Comparison of ENCODE assay signal across 13 mouse cellular contexts in genomic region chr16:90892081-90892480, GRCm38 (mm10). TPM values are rescaled to one million over a fixed set of nuclear protein-coding genes. Genes with fewer than 3 reads are reported as not detected.
DNase-seq lines count a peak whose midpoint lies in the region; ATAC-seq and TF ChIP-seq lines count a peak whose summit lies in the region.
"Had no signal": no experiment of that assay in that cellular context is flagged by ENCODE, and none has a peak within 500 bp of the region (broad histone marks: within the 10 kb centered on the region; RNA-seq: fewer than 3 reads in every experiment).

No protein-coding gene starts in this region.

- WGBS in heart, postnatal 0 days, result 16% methylated on average over 8 of the region's 8 CpGs
- WGBS in lung, embryonic 14.5 days, result 14% methylated on average over 8 of the region's 8 CpGs
- 14% methylated on average over 8 of the region's 8 CpGs for whole genome bisulfite sequencing in lung, adult 2 months
- 25% methylated on average over 8 of the region's 8 CpGs for WGBS in limb, embryonic 14.5 days

- H3K4me1 ChIP-seq in heart, postnatal 0 days (ENCODE audit: control insufficient read depth, insufficient read depth), result no peaks in the 10 kb centered on the region; the same call in 1 of the 2 replicates
- H3K4me1 ChIP-seq in lung, embryonic 14.5 days (ENCODE audit: insufficient read depth), result no peaks in the 10 kb centered on the region
- H3K4me1 ChIP-seq in lung, adult 2 months (ENCODE audit: control insufficient read depth, insufficient read depth, low read length), result no peaks in the 10 kb centered on the region; the same call in 1 of the 2 replicates
- peaks cover 6% of the 10 kb centered on the region; the same call in 1 of the 2 replicates for H3K4me1 ChIP-seq in limb, embryonic 14.5 days (ENCODE audit: control insufficient read depth, insufficient read depth, low read length)

- H3K36me3 ChIP-seq in heart, postnatal 0 days (replicated peaks; ENCODE audit: control insufficient read depth, insufficient read depth, low read length), result no peaks in the 10 kb centered on the region
- no peaks in the 10 kb centered on the region for H3K36me3 ChIP-seq in lung, embryonic 14.5 days (ENCODE audit: insufficient read depth)
- no peaks in the 10 kb centered on the region for H3K36me3 ChIP-seq in limb, embryonic 14.5 days (ENCODE audit: control insufficient read depth, insufficient read depth, low read length)
- H3K36me3 ChIP-seq: midbrain, embryonic 13.5 days had no signal

- DNase-seq in embryo, embryonic 10.5 days (ENCODE audit: low spot score), result peak; percentile 39
- no peak for DNase-seq in embryo, embryonic 9.5 days (ENCODE audit: extremely low spot score)
- DNase-seq in heart, postnatal 0 days (ENCODE audit: low spot score), result peak; percentile 71
- DNase-seq in heart, postnatal 25 days (ENCODE audit: low spot score), result no peak
- peak; percentile 55 for DNase-seq in lung, embryonic 14.5 days
- DNase-seq in lung, adult 2 months, result no peak
- DNase-seq in limb, embryonic 14.5 days (ENCODE audit: low spot score), result peak; percentile 46
- no peak for DNase-seq in natural killer cell, adult 2 months (ENCODE audit: low spot score in 2 of 2)
- DNase-seq: cerebellum, postnatal 10 days had no signal

- TF ChIP-seq POLR2A in lung, adult 2 months (IDR thresholded peaks at IDR 0.05; ENCODE audit: borderline replicate concordance, extremely low read depth, low read depth, low read length), result no peak
- no peak for TF ChIP-seq POLR2A in limb, embryonic 14.5 days (IDR thresholded peaks at IDR 0.05; ENCODE audit: borderline replicate concordance, extremely low read depth, insufficient read depth, insufficient read length)

- H3K27ac ChIP-seq in heart, postnatal 0 days (ENCODE audit: low read depth), result no peak overlapping the region
- no peak overlapping the region for H3K27ac ChIP-seq in lung, embryonic 14.5 days (ENCODE audit: low read depth)
- H3K27ac ChIP-seq in limb, embryonic 14.5 days (replicated peaks; ENCODE audit: low read depth, low read length), result no peak overlapping the region
- H3K27ac ChIP-seq: hindbrain, embryonic 14.5 days; macrophage; midbrain, embryonic 13.5 days had no signal

- 0 out of 2 replicates have a peak, but pooled peaks cover 3% of the 10 kb centered on the region for H3K27me3 ChIP-seq in heart, postnatal 0 days (ENCODE audit: control insufficient read depth, insufficient read depth, low read length)
- no peaks in the 10 kb centered on the region for H3K27me3 ChIP-seq in lung, embryonic 14.5 days (ENCODE audit: insufficient read depth, low read length)
- H3K27me3 ChIP-seq in limb, embryonic 14.5 days (ENCODE audit: control insufficient read depth, insufficient read depth, low read length), result no peaks in the 10 kb centered on the region
- H3K27me3 ChIP-seq: midbrain, embryonic 13.5 days had no signal

- H3K9ac ChIP-seq in heart, postnatal 0 days (replicated peaks; ENCODE audit: low read depth, low read length), result no peak overlapping the region
- H3K9ac ChIP-seq in lung, embryonic 14.5 days, result no peak overlapping the region
- H3K9ac ChIP-seq in limb, embryonic 14.5 days (ENCODE audit: low read depth, low read length, severe bottlenecking), result no peak overlapping the region
- H3K9ac ChIP-seq: hindbrain, embryonic 14.5 days; midbrain, embryonic 13.5 days had no signal

- intact Hi-C loops in heart, postnatal 25 days (cut with DNase I), result no loop called here

- H3K4me2 ChIP-seq in heart, postnatal 0 days (ENCODE audit: low read depth, low read length), result peak overlapping the region; percentile 24; the same call in 1 of the 2 replicates
- peak overlapping the region; percentile 33; the same call in 1 of the 2 replicates for H3K4me2 ChIP-seq in lung, embryonic 14.5 days
- H3K4me2 ChIP-seq in limb, embryonic 14.5 days (replicated peaks; ENCODE audit: low read depth, low read length, severe bottlenecking), result no peak overlapping the region
- H3K4me2 ChIP-seq: hindbrain, embryonic 14.5 days; midbrain, embryonic 13.5 days had no signal

- H3K4me3 ChIP-seq in heart, postnatal 0 days (ENCODE audit: low read depth, low read length), result no peak overlapping the region
- H3K4me3 ChIP-seq in lung, embryonic 14.5 days (ENCODE audit: low read depth, low read length), result no peak overlapping the region
- no peak overlapping the region for H3K4me3 ChIP-seq in lung, adult 2 months (replicated peaks; ENCODE audit: extremely low read depth, low read depth, low read length)
- H3K4me3 ChIP-seq in limb, embryonic 14.5 days (replicated peaks; ENCODE audit: low read length), result no peak overlapping the region
- H3K4me3 ChIP-seq: midbrain, embryonic 13.5 days; myocyte had no signal

- ATAC-seq in heart, postnatal 0 days (ENCODE audit: insufficient read depth, low read depth), result peak; percentile 70
- peak; percentile 56; the same call in 1 of the 2 replicates for ATAC-seq in lung, embryonic 14.5 days (ENCODE audit: insufficient read depth)
- ATAC-seq in limb, embryonic 14.5 days (ENCODE audit: low FRiP score, low read depth), result peak; percentile 62; the same call in 1 of the 2 replicates
- ATAC-seq: midbrain, embryonic 13.5 days had no signal

- TF ChIP-seq EP300 in heart, postnatal 0 days (IDR thresholded peaks at IDR 0.05; ENCODE audit: low read depth), result no peak

- no peak for TF ChIP-seq CTCF in heart, postnatal 0 days (IDR thresholded peaks at IDR 0.05; ENCODE audit: low read depth)
- no peak for TF ChIP-seq CTCF in lung, embryonic 14.5 days (IDR thresholded peaks at IDR 0.05; ENCODE audit: low read depth)
- no peak for TF ChIP-seq CTCF in lung, adult 2 months (IDR thresholded peaks at IDR 0.05; ENCODE audit: insufficient read depth, low read length)

- H3K9me3 ChIP-seq in heart, postnatal 0 days (replicated peaks; ENCODE audit: control insufficient read depth, low read length), result no peaks in the 10 kb centered on the region
- H3K9me3 ChIP-seq in lung, embryonic 14.5 days (ENCODE audit: low read depth, low read length), result no peaks in the 10 kb centered on the region
- H3K9me3 ChIP-seq in limb, embryonic 14.5 days (ENCODE audit: control insufficient read depth, low read length), result no peaks in the 10 kb centered on the region
- H3K9me3 ChIP-seq: midbrain, embryonic 13.5 days had no signal

RNA-seq across cellular contexts. Expression of gene Cfap298, which starts 42.8 kb away (rescaled TPM):
- 7.1 and 22.1 TPM in 2 replicates for total RNA-seq in heart, postnatal 0 days (2014; rRNA removed; ENCODE audit: low replicate concordance)
- 39.6 and 45.4 TPM in 2 replicates for polyA plus RNA-seq in heart, postnatal 0 days (2015; fragmentation: Nextera tagmentation; extraction: Ambion mirVana)
- total RNA-seq in heart, postnatal 25 days (2021), result 10 to 100 TPM; 20.8 to 23.3 TPM
- 42.8 and 45.2 TPM in 2 replicates for polyA plus RNA-seq in lung, embryonic 14.5 days (2014; fragmentation: Nextera tagmentation; extraction: Ambion mirVana)
- polyA plus RNA-seq in lung, adult 2 months (2012; rRNA removed), result 17.2 and 29.9 TPM in 2 replicates
- 12.0 and 17.0 TPM in 2 replicates for polyA plus RNA-seq in limb, embryonic 14.5 days (2012; rRNA removed)
- polyA plus RNA-seq in limb, embryonic 14.5 days (2014; fragmentation: Nextera tagmentation; extraction: Ambion mirVana), result 30.7 and 33.1 TPM in 2 replicates

Comparison
In these comparisons a context has a peak if more than half of its experiments do, and no peak if none do; other contexts are left out.
1. DNase-seq: peak in embryo, embryonic 10.5 days (single experiment), heart, postnatal 0 days (single experiment), lung, embryonic 14.5 days (single experiment) and limb, embryonic 14.5 days (single experiment); none in embryo, embryonic 9.5 days (single experiment), heart, postnatal 25 days (single experiment), lung, adult 2 months (single experiment) and natural killer cell, adult 2 months (0 of 2).
2. Peak in every context shown above with its lines, with median percentiles within 50 percentile points of each other: ATAC-seq.